In the genomic region with DNA sequence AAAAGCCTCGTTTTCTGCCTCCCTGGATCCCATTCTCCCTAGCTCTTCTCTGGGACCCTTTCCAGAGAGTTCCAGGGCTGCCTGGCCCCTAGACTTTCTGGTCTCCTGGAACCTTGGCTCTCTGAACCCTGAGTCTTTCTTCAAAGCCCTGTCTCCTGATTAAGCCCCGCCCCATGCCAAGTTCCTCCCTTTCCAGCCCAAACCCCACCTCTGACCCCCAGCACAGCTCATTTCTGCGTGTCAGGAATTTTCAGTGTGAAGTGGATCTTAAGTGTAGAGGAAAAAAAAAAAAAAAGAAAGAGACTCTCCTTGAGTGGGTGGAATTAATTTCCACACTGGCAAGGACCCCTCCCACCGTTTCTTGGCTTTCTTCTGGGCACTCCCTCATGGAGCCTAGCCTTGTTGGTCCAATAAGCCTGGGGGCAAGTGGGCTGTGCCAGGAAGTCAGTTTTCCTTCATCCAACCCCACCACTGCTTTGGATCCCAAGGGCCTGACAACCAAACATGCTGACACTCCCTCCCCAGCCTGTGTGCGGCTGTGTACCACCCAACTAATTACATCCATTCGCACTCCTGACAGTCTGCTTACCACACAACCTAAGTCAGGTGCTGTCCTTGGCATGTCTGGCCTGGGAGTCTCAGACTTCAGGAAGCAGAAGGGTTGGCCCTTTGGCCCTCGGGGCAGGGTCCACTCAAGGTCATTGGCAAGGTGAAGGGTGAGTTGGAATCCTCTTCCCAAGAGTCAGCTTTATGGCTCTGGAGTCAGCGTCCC, we compare ENCODE assay signal across 8 mouse cellular contexts. TPM values are rescaled to one million over a fixed set of nuclear protein-coding genes. Genes with fewer than 3 reads are reported as not detected.
DNase-seq lines count a peak whose midpoint lies in the region; ATAC-seq and TF ChIP-seq lines count a peak whose summit lies in the region.

A gene (minus strand): TSS at position 113 of the 772 bp plus-strand sequence.

- no peak for TF ChIP-seq POLR2A in heart, adult 2 months (IDR thresholded peaks at IDR 0.05; ENCODE audit: insufficient read depth, low read depth, low read length)

- no peaks in the 10 kb centered on the region for H3K79me2 ChIP-seq in heart, adult 2 months (replicated peaks; ENCODE audit: control insufficient read depth, insufficient read depth, low read length)

- TF ChIP-seq CTCF in heart, adult 2 months (IDR thresholded peaks at IDR 0.05) = no peak

- WGBS in heart, adult 2 months = 71% methylated on average over 8 of the region's 8 CpGs
- 71% methylated on average over 8 of the region's 8 CpGs for WGBS in neural tube, embryonic 15.5 days

- H3K4me2 ChIP-seq in neural tube, embryonic 15.5 days = peak within 1 kb of the TSS; percentile 81

- no peak within 1 kb of the TSS for H3K4me3 ChIP-seq in heart, adult 2 months
- peak within 1 kb of the TSS; percentile 46; the same call in 1 of the 2 replicates for H3K4me3 ChIP-seq in neural tube, embryonic 15.5 days (replicated peaks)

- no peak for TF ChIP-seq EP300 in heart, adult 2 months (IDR thresholded peaks at IDR 0.05; ENCODE audit: insufficient read depth, low read depth, low read length)

- peaks cover 2% of the 10 kb centered on the region; the same call in 1 of the 2 replicates for H3K36me3 ChIP-seq in heart, adult 2 months (ENCODE audit: control insufficient read depth, insufficient read depth, low read length)
- H3K36me3 ChIP-seq in neural tube, embryonic 15.5 days = peaks cover 38% of the 10 kb centered on the region

- no peaks in the 10 kb centered on the region for H3K9me3 ChIP-seq in neural tube, embryonic 15.5 days (replicated peaks)

- H3K27ac ChIP-seq in heart, adult 2 months = peak within 1 kb of the TSS; percentile 60
- no peak within 1 kb of the TSS for H3K27ac ChIP-seq in neural tube, embryonic 15.5 days (replicated peaks)

- H3K27me3 ChIP-seq in heart, adult 2 months (ENCODE audit: control insufficient read depth, insufficient read depth, low read length) = no peaks in the 10 kb centered on the region
- peaks cover 51% of the 10 kb centered on the region for H3K27me3 ChIP-seq in neural tube, embryonic 15.5 days (replicated peaks)

- DNase-seq in heart, adult 2 months = peak in 1 of 2 experiments; percentile 33
- DNase-seq in heart, postnatal 4 days = no peak
- DNase-seq in thymus, postnatal 0 days (ENCODE audit: low spot score) = no peak
- no peak for DNase-seq in thymus, postnatal 4 days
- DNase-seq in layer of hippocampus, postnatal 36 days = no peak
- no peak for DNase-seq in c-Kit-positive CD71-positive TER-119-positive erythroid progenitor cells, embryonic 14.5 days (ENCODE audit: low spot score)
- DNase-seq in spleen, adult 18-20 months = no peak

- intact Hi-C loops in heart, adult 2 months (cut with DNase I) = loop anchor here (2.0 kb wide), 2 partner anchors 17 to 39 kb away; no protein-coding TSS in a partner anchor

- H3K9ac ChIP-seq in heart, adult 2 months (ENCODE audit: low read depth, low read length) = peak within 1 kb of the TSS; percentile 74; the same call in 1 of the 2 replicates
- no peak within 1 kb of the TSS for H3K9ac ChIP-seq in neural tube, embryonic 15.5 days (replicated peaks)

- ATAC-seq in neural tube, embryonic 15.5 days (ENCODE audit: low FRiP score) = no peak

- H3K4me1 ChIP-seq in heart, adult 2 months (ENCODE audit: control insufficient read depth, insufficient read depth, low read length) = peaks cover 11% of the 10 kb centered on the region
- peaks cover 17% of the 10 kb centered on the region for H3K4me1 ChIP-seq in neural tube, embryonic 15.5 days

RNA-seq across cellular contexts. Expression of the gene that starts here (rescaled TPM):
- 1 to 10 TPM; 2.2 to 3.6 TPM for total RNA-seq in heart, adult 2 months (2021)
- polyA plus RNA-seq in heart, adult 2 months (2012; rRNA removed) = 4.9 and 6.4 TPM in 2 replicates
- total RNA-seq in heart, postnatal 4 days (2021) = 1 to 10 TPM; 2.0 TPM
- 8.5 and 10.6 TPM in 2 replicates for polyA plus RNA-seq in thymus, postnatal 0 days (2015; fragmentation: Nextera tagmentation; extraction: Ambion mirVana)
- total RNA-seq in layer of hippocampus, postnatal 36 days (2021) = 10 to 100 TPM; 34.2 to 35.7 TPM
- polyA plus RNA-seq in neural tube, embryonic 15.5 days (2015; fragmentation: Nextera tagmentation; extraction: Ambion mirVana) = 13.5 and 14.7 TPM in 2 replicates

Comparison
In these comparisons a context has a peak if more than half of its experiments do, and no peak if none do; other contexts are left out.
1. RNA of the gene that starts here (total RNA-seq): 34.2 to 35.7 TPM in layer of hippocampus, postnatal 36 days; 2.2 to 3.6 TPM in heart, adult 2 months and 2.0 TPM in heart, postnatal 4 days; every median in the first group is over 4 times any median in the second.